Mouse (Mus musculus): ENCODE data around the gene Gm13871. TPM values are rescaled to one million over a fixed set of nuclear protein-coding genes. Genes with fewer than 3 reads are reported as not detected.

Gm13871 gene
- polyA plus RNA-seq (2012), result not detected in 2 replicates

DNA sequence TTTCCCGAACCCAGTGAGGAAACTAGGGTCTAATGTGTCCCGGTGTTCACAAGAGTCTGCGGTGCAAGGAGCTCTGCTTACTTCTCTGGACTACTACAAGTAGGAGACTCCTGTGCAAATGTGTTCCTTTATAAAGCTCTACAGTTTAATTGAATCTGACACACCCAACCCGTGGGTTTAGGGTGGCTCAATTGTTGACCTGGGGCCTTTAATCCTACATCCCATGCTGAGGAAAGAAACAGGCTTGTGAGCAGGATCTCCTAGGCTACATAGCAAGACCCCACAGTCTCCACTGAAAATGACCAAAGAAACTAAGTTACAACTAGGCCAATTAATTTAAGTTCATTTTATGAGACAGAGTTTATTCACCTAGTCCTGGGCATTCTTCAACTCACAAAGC lies at the start of gene Gm13871:
TSS of gene Gm13871 (minus strand) at position 101 of the 400 bp plus-strand sequence.

DNA sequence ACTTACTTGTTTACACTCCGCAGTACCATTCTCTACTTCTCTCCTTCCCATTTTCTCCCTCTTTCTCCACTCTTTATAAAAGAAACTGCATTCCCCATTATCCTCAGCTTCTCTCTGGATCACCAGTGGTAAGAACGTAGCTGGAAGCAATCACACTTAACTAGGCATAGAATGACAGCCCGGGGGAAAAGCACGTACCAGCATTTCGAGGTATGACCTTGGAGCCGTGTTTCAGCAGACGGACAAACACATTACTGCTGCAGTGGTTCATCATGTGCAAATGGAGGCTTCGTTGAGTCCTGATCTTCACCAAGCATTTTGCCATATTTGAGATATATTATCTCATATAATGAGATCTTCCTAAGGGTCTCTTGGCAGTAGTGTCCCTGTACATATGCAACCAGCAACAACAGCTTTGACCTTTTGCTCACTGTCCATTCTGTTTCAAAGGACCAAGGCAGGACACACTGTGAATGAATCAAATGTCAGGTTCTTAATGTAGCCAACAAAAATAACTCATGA lies 44.7 kb upstream of the Gm13871 start, which contains the start of gene 2310002L09Rik:
TSS of gene 2310002L09Rik (minus strand) at position 472 of the 522 bp plus-strand sequence.

DNA sequence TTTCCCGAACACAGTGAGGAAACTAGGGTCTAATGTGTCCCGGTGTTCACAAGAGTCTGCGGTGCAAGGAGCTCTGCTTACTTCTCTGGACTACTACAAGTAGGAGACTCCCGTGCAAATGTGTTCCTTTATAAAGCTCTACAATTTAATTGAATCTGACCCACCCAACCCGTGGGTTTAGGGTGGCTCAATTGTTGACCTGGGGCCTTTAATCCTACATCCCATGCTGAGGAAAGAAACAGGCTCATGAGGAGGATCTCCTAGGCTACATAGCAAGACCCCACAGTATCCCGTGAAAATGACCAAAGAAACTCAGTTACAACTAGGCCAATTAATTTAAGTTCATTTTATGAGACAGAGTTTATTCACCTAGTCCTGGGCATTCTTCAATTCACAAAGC lies 14.9 kb upstream of the Gm13871 start, which contains the start of gene Gm11756:
TSS of gene Gm11756 (minus strand) at position 101 of the 400 bp plus-strand sequence.

DNA sequence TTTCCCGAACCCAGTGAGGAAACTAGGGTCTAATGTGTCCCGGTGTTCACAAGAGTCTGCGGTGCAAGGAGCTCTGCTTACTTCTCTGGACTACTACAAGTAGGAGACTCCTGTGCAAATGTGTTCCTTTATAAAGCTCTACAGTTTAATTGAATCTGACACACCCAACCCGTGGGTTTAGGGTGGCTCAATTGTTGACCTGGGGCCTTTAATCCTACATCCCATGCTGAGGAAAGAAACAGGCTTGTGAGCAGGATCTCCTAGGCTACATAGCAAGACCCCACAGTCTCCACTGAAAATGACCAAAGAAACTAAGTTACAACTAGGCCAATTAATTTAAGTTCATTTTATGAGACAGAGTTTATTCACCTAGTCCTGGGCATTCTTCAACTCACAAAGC lies 14.7 kb downstream of the Gm13871 start, which contains the start of gene Gm11757:
TSS of gene Gm11757 (minus strand) at position 101 of the 400 bp plus-strand sequence.

DNA sequence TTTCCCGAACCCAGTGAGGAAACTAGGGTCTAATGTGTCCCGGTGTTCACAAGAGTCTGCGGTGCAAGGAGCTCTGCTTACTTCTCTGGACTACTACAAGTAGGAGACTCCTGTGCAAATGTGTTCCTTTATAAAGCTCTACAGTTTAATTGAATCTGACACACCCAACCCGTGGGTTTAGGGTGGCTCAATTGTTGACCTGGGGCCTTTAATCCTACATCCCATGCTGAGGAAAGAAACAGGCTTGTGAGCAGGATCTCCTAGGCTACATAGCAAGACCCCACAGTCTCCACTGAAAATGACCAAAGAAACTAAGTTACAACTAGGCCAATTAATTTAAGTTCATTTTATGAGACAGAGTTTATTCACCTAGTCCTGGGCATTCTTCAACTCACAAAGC lies 29.6 kb downstream of the Gm13871 start, which contains the start of gene Gm11758:
TSS of gene Gm11758 (minus strand) at position 101 of the 400 bp plus-strand sequence.

Other genes with a start within 250 kb of the Gm13871 start
- not detected in 2 replicates for gene Gm11239, start 237.6 kb downstream of the Gm13871 start, polyA plus RNA-seq (2012)
- gene Gm428, start 222.4 kb downstream of the Gm13871 start, polyA plus RNA-seq (2012), result not detected in 2 replicates
- gene Rasef, start 115.0 kb downstream of the Gm13871 start, polyA plus RNA-seq (2012), result not detected in 2 replicates
- not detected in 2 replicates for gene Gm11758, start 29.7 kb downstream of the Gm13871 start, polyA plus RNA-seq (2012)
- gene Gm11757, start 14.8 kb downstream of the Gm13871 start, polyA plus RNA-seq (2012), result not detected in 2 replicates
- 0.12 TPM in 1 of 2 replicates, not detected in the other for gene Gm11756, start 14.8 kb upstream of the Gm13871 start, polyA plus RNA-seq (2012)
- not detected in 2 replicates for gene 2310002L09Rik, start 44.9 kb upstream of the Gm13871 start, polyA plus RNA-seq (2012)
- gene Frmd3, start 107.5 kb upstream of the Gm13871 start, polyA plus RNA-seq (2012), result not detected in 2 replicates

Data from megakaryocyte-erythroid progenitor cell, adult 5 weeks (primary cell).